Mouse (Mus musculus) embryonic fibroblast, embryonic 13.5 days (primary cell): ENCODE data around the gene Gpc2.

Source experiments
- CTCF ChIP-seq: IDR thresholded peaks from 2 replicates; pipeline ENCODE4 v1.5.1; 2011; ENCODE audit warnings: mild to moderate bottlenecking, control low read depth, low read length, moderate library complexity, borderline replicate concordance; ENCODE audit not compliant: insufficient read depth
- POLR2A ChIP-seq: IDR thresholded peaks from 2 replicates; pipeline ENCODE4 v1.6.1; 2011; ENCODE audit warnings: low read depth, mild to moderate bottlenecking, control low read depth, low read length, moderate library complexity

DNA sequence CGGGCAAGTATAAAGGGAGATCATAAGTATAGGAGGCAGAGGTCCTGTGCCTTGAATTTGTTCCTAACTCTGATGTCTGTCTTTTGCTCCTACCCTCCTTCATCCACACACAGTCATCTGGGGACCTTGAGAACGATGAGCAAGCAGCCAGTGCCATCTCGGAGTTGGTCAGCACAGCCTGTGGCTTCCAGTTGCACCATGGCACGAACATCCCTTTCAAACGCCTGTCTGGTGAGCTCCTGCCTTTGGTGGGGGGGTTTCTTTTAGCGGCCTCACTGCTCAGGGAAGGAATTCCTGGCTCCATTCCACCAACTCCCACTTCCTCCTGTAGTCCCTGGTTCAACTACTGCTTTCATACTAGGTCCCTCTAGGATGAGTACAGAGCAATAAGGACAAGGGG lies 21.3 kb downstream of the Gpc2 start:
- TF ChIP-seq POLR2A (no peak), CTCF (no peak)
